Mouse (Mus musculus) mesoderm, embryonic 11.5 days (tissue): ENCODE results near the gene Gapdhs.
"Not testable (repeated sequence)": the region's sequence is repeated elsewhere in the genome, so short reads cannot be mapped to it uniquely, and the experiment has no call there.

ENCODE experiments used
- DNase-seq: peaks from one replicate; pipeline ENCODE4 v3.0.0-alpha.2; 2012; ENCODE audit warnings: low read depth, low spot score

The Gapdhs gene

GRCm38 (mm10) chr7:30744022-30744598, 629 bp upstream of the Gapdhs start:
- no peak for DNase-seq

GRCm38 (mm10) chr7:30742570-30742969, 911 bp downstream of the Gapdhs start:
- DNase-seq, result not testable (repeated sequence)

- DNase-seq, result no peak
Measured at GRCm38 (mm10) chr7:30736211-30736610, 7.3 kb downstream of the Gapdhs start.

- not testable (repeated sequence) for DNase-seq
Measured at GRCm38 (mm10) chr7:30730064-30730722, 13.3 kb downstream of the Gapdhs start.

GRCm38 (mm10) chr7:30729396-30730063, 14.0 kb downstream of the Gapdhs start, which contains the start of gene Tmem147:
Gene Tmem147 (minus strand): TSS chr7:30729540.
- DNase-seq, result peak; percentile 96

GRCm38 (mm10) chr7:30728739-30729395, 14.6 kb downstream of the Gapdhs start:
- DNase-seq, result peak; percentile 14

GRCm38 (mm10) chr7:30728214-30728613, 15.3 kb downstream of the Gapdhs start:
- DNase-seq, result no peak

GRCm38 (mm10) chr7:30723274-30723953, 20.1 kb downstream of the Gapdhs start:
- DNase-seq, result no peak

- no peak for DNase-seq
Measured at GRCm38 (mm10) chr7:30721286-30721685, 22.2 kb downstream of the Gapdhs start.

GRCm38 (mm10) chr7:30719669-30720068, 23.8 kb downstream of the Gapdhs start:
- no peak for DNase-seq

- no peak for DNase-seq
Measured at GRCm38 (mm10) chr7:30717716-30718046, 25.8 kb downstream of the Gapdhs start.

- DNase-seq, result peak; percentile 93
Measured at GRCm38 (mm10) chr7:30717006-30717715, 26.3 kb downstream of the Gapdhs start.

- DNase-seq, result no peak
Measured at GRCm38 (mm10) chr7:30711942-30712341, 31.5 kb downstream of the Gapdhs start, which contains the start of gene Atp4a. Gene Atp4a (plus strand): TSS chr7:30712209.

GRCm38 (mm10) chr7:30707441-30707840, 36.0 kb downstream of the Gapdhs start:
- no peak for DNase-seq

GRCm38 (mm10) chr7:30706214-30706882, 37.1 kb downstream of the Gapdhs start:
- DNase-seq, result no peak

GRCm38 (mm10) chr7:30698589-30698988, 44.9 kb downstream of the Gapdhs start, which contains the start of gene 2200002J24Rik:
Gene 2200002J24Rik (plus strand): TSS chr7:30698926.
- DNase-seq, result no peak

- DNase-seq, result no peak
Measured at GRCm38 (mm10) chr7:30698101-30698500, 45.4 kb downstream of the Gapdhs start.

- DNase-seq, result no peak
Measured at GRCm38 (mm10) chr7:30688325-30688724, 55.2 kb downstream of the Gapdhs start.

- DNase-seq, result no peak
Measured at GRCm38 (mm10) chr7:30683425-30683824, 60.1 kb downstream of the Gapdhs start.

- no peak for DNase-seq
Measured at GRCm38 (mm10) chr7:30681897-30682296, 61.6 kb downstream of the Gapdhs start.
